Mouse (Mus musculus) cerebellum, adult 2 months (tissue): Measurements from ENCODE around the gene Rcvrn. TPM values are rescaled to one million over a fixed set of nuclear protein-coding genes. Genes with fewer than 3 reads are reported as not detected.

Source experiments
- DNase-seq, 2 experiments: peaks; one replicate each; pipeline ENCODE4 v3.0.0; 2021
- H3K27ac ChIP-seq: fragments of 200-500 bp; 2 replicates; pipeline ENCODE4 v1.5.1; 2012; ENCODE audit warnings: low read length, control low read depth, inconsistent platforms; ENCODE audit not compliant: insufficient read depth
- H3K27me3 ChIP-seq: fragments of 200-500 bp; 2 replicates; pipeline ENCODE4 v1.6.1; 2012; ENCODE audit warnings: inconsistent platforms, mild to moderate bottlenecking, low read length, moderate library complexity; ENCODE audit not compliant: control insufficient read depth, insufficient read depth
- H3K4me1 ChIP-seq: fragments of 200-500 bp; 2 replicates; pipeline ENCODE4 v1.6.1; 2011; ENCODE audit warnings: low read length; ENCODE audit not compliant: control insufficient read depth, insufficient read depth
- H3K4me3 ChIP-seq: fragments of 200-500 bp; replicated peaks from 2 replicates; pipeline ENCODE3; 2011; ENCODE audit warnings: mild to moderate bottlenecking, low read depth, low read length, control low read depth; ENCODE audit not compliant: insufficient read depth
- CTCF ChIP-seq: fragments of 200-500 bp; IDR thresholded peaks from 2 replicates; pipeline ENCODE4 v1.5.1; 2011; ENCODE audit warnings: low read depth, mild to moderate bottlenecking, control low read depth, low read length, moderate library complexity, borderline replicate concordance; ENCODE audit not compliant: insufficient read depth
- POLR2A ChIP-seq: fragments of 200-500 bp; IDR thresholded peaks from 2 replicates; pipeline ENCODE4 v1.6.1; 2011; ENCODE audit warnings: low read length, control low read depth, borderline replicate concordance; ENCODE audit not compliant: insufficient read depth
- WGBS: fragments of 180-500 bp; shearing (Covaris S2); methylation state at CpG from one replicate; pipeline ENCODE4 v1.1.7; 2018; 5-methylcytosine and 5-hydroxymethylcytosine counted together
- polyA plus RNA-seq: library from polyadenylated mRNA; depleted of rRNA; stranded (reverse); fragments of >200 nt; gene quantifications from 2 replicates; pipeline ENCODE4 v1.2.3, GENCODE M21; 2012; rRNA removed

Rcvrn gene
- 0.41 and 0.86 TPM in 2 replicates for polyA plus RNA-seq

DNA sequence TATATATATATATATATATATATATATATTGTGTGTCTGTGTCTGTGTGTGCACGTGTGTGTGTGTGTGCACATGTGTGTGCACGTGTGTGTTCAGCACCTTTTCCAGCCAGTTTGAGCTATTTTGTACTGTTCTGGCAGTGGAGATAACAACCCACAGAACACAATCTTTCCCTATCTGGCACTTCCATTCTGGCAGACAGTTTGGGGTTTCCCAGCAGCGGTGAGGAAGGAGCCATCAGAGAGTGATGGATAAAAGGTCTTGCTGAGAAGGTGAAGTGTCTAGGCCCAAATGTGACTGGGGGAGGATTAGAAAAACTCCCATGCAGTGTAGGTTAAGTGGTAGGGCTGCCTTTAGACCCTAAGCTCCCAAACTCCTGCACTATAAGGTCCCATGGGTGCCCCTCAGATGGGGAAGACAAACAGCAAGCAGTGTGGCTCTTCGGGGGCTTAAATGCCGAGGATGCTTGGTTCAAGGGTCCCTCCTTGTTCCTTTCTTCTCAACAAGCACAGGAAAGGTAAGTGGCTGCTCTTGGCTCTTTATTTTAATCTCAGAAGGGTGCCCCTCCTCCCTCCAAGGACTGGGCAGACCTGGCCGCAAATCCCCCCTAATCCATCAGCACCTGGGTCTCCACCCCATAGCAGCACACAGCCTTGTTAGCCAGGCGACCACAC is at the start of gene Rcvrn:
Gene Rcvrn (plus strand): TSS at position 624 of the 674 bp plus-strand sequence.
- no peak for TF ChIP-seq POLR2A
- TF ChIP-seq CTCF: no peak
- no peaks in the 10 kb centered on the region for H3K4me1 ChIP-seq
- H3K27ac ChIP-seq: no peak within 1 kb of the TSS
- H3K4me3 ChIP-seq: no peak within 1 kb of the TSS
- DNase-seq: no peak
- no peaks in the 10 kb centered on the region for H3K27me3 ChIP-seq
- 77% methylated on average over 7 of the region's 7 CpGs for WGBS

- whole genome bisulfite sequencing: 33% methylated on average over 5 of the region's 5 CpGs
Measured at GRCm38 (mm10) chr11:67647745-67648144, 47.4 kb upstream of the Rcvrn start.

DNA sequence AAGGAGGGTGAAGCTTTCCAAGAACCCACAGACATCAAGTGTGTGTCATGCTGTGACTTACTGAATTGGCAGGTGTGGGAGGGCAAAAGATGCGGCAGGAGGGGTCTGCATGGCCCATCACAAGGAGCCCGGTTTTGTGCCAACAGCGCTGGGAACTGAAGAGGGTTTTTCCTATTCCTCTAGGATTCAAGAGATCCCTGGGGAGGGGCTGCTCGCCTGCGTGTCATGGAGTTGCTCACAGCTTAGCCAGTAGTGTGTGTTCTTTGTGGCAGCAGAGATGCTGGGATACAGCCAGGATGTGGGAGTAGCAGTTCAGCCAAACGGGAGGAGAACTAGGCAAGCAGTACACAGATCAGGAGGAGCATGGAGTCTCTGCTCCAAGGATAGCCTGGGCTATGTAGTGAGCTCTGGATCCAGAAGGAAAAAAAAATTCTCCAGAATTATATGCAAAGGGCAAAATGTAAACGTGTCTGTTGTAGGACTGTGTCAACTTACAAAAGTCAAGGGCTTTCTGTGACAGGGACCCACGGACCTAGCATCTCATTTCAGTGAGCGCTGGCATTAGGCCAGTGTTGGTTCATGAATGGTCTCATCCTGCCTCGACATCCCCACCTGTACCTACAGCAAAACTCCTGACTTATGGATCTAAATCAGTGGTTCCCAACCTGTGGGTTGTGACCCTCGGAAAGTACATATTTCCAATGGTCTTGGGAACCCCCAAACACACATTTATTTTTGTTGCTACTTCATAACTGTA is 46.3 kb upstream of the Rcvrn start:
- Histone ChIP-seq H3K27me3 (no peaks in the 10 kb centered on the region), H3K27ac (no peak overlapping the region), H3K4me1 (peaks cover 20% of the 10 kb centered on the region), H3K4me3 (no peak overlapping the region)
- 41% methylated on average over 11 of the region's 11 CpGs for WGBS
- no peak for TF ChIP-seq POLR2A
- no peak for TF ChIP-seq CTCF
- DNase-seq: peak; percentile 45 to 61

More at GRCm38 (mm10) chr11:67647745-67648144, 47.4 kb upstream of the Rcvrn start:
- H3K4me1 ChIP-seq: peaks cover 29% of the 10 kb centered on the region
- TF ChIP-seq POLR2A (no peak), CTCF (peak; percentile 97)
- DNase-seq: peak; percentile 85 to 90
- no peaks in the 10 kb centered on the region for H3K27me3 ChIP-seq
- no peak overlapping the region for H3K27ac ChIP-seq
- no peak overlapping the region for H3K4me3 ChIP-seq

DNA sequence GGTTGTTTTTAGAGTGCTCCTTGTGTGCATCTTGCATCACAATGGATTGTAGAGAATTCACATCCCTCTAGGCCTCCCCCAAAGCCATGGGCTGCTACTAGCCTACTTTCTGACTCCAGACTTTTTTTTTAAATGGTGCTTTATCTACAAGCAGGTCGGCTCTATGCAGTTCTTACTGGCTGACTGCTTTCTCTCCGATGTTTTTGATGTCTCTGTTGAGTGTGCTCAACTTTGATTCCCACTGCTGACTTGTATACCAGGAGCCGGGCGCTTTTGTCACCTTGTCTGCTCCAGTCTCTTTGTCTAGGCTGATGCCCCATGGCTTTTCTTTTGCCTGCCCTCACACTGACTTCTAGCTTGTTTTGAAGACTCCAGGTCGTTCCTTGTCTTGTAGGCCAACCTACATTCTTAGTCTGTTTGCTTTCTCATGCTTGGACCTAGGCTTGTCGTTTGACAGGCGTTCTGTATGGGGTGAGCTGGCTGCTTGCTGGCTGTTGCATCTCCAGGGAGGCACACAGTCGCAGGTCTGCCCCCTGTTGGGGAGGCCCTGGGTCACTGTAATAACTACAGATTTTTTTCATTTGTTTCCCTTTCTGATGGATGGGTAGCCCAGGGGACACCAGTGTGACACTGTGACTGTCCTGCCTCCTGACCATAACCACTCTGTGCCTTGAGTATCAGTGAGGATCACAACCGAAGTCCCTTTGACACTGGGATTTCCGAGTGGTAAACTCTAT is 45.0 kb upstream of the Rcvrn start:
- Histone ChIP-seq H3K27ac (no peak overlapping the region), H3K4me3 (no peak overlapping the region), H3K4me1 (peaks cover 23% of the 10 kb centered on the region), H3K27me3 (no peaks in the 10 kb centered on the region)
- no peak for TF ChIP-seq POLR2A
- TF ChIP-seq CTCF: no peak
- DNase-seq: peak; percentile 22 to 31
- 72% methylated on average over 10 of the region's 10 CpGs for WGBS

- TF ChIP-seq POLR2A (no peak), CTCF (no peak)
- H3K27me3 ChIP-seq: no peaks in the 10 kb centered on the region
- H3K27ac ChIP-seq: peak overlapping the region; percentile 57
- DNase-seq: peak; percentile 53 to 56
- H3K4me1 ChIP-seq: peaks cover 39% of the 10 kb centered on the region
- H3K4me3 ChIP-seq: peak overlapping the region; percentile 83
- 32% methylated on average over 6 of the region's 6 CpGs for WGBS
Measured at GRCm38 (mm10) chr11:67651731-67652130, 43.4 kb upstream of the Rcvrn start.

- DNase-seq: peak; percentile 92 to 95
- Histone ChIP-seq H3K4me1 (peaks cover 45% of the 10 kb centered on the region), H3K4me3 (peak overlapping the region; percentile 83), H3K27me3 (no peaks in the 10 kb centered on the region), H3K27ac (peak overlapping the region; percentile 87)
- TF ChIP-seq CTCF (peak; percentile 79; the same call in 1 of the 2 replicates), POLR2A (peak; percentile 78)
- WGBS: 4% methylated on average over 14 of the region's 14 CpGs
Measured at GRCm38 (mm10) chr11:67652194-67652892, 42.8 kb upstream of the Rcvrn start.

GRCm38 (mm10) chr11:67652893-67653255 is 42.3 kb upstream of the Rcvrn start:
- no peaks in the 10 kb centered on the region for H3K27me3 ChIP-seq
- peaks cover 47% of the 10 kb centered on the region for H3K4me1 ChIP-seq
- WGBS: under 1% methylated on average over 6 of the region's 6 CpGs
- peak in 1 of 2 experiments; percentile 72 for DNase-seq
- H3K27ac ChIP-seq: peak overlapping the region; percentile 87
- TF ChIP-seq CTCF (no peak), POLR2A (no peak)
- peak overlapping the region; percentile 83 for H3K4me3 ChIP-seq
